Mouse (Mus musculus): ENCODE data around the gene Naga.
A peak's percentile ranks its signal among the peaks of the same experiment; 100 is the strongest.

DNA sequence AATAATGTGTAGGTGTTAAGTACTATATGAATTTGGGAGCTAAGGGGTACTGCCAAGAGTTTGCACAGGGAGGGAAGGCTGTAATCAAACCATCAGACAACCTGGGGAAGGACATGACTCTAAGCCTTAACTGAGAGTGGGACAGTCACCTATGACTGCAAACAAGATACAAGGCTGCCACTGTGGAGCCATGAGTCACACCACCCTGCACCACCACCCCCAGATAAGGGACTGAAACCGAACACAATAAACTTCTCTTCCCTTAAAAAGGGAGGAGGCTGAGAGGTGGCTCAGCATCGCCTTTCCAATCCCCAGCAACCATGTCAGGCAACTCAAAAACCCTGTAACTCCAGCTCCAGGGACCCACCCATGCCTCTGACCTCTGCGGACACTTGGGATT lies 12.8 kb upstream of the Naga start:
- peak; percentile 33; the same call in 1 of the 2 replicates for TF ChIP-seq POLR2A (IDR thresholded peaks at IDR 0.05; ENCODE audit: low read depth, low read length)
- TF ChIP-seq CTCF (IDR thresholded peaks at IDR 0.05; ENCODE audit: extremely low read depth, insufficient read length, insufficient replicate concordance, low read depth, low read length) = no peak
